Mouse (Mus musculus) intestine, embryonic 14.5 days (tissue): ENCODE results near the gene Usp24. TPM values are rescaled to one million over a fixed set of nuclear protein-coding genes. Genes with fewer than 3 reads are reported as not detected.

Source experiments
- ATAC-seq: fragments of 200-750 bp; cut with Nextera tagmentation; replicated peaks from 2 replicates; pipeline ENCODE4 v1.8.0; 2017; ENCODE audit warnings: low read depth, moderate number of reproducible peaks, moderate TSS enrichment, moderate library complexity; ENCODE audit not compliant: low FRiP score, low TSS enrichment
- DNase-seq: peaks from one replicate; pipeline ENCODE4 v3.0.0-alpha.2; 2018; ENCODE audit warnings: low spot score
- H3K27ac ChIP-seq: fragments of 300-500 bp; sonication (generic); 2 replicates; pipeline ENCODE4 v1.5.1; 2014; ENCODE audit warnings: low read depth, mild to moderate bottlenecking, control low read depth
- H3K27me3 ChIP-seq: fragments of 300-500 bp; sonication (generic); replicated peaks from 2 replicates; pipeline ENCODE4 v1.6.1; 2014; ENCODE audit warnings: low read length, control low read depth; ENCODE audit not compliant: control insufficient read depth, insufficient read depth
- H3K36me3 ChIP-seq: fragments of 300-500 bp; sonication (generic); 2 replicates; pipeline ENCODE4 v1.6.1; 2014; ENCODE audit warnings: low read length, control low read depth; ENCODE audit not compliant: control insufficient read depth, insufficient read depth
- H3K4me1 ChIP-seq: fragments of 300-500 bp; sonication (generic); replicated peaks from 2 replicates; pipeline ENCODE4 v1.6.1; 2014; ENCODE audit warnings: low read length, control low read depth, mixed read lengths; ENCODE audit not compliant: control insufficient read depth, insufficient read depth
- H3K4me2 ChIP-seq: fragments of 300-500 bp; sonication (generic); 2 replicates; pipeline ENCODE4 v1.6.1; 2014; ENCODE audit warnings: low read length
- H3K4me3 ChIP-seq: fragments of 300-500 bp; sonication (generic); 2 replicates; pipeline ENCODE4 v1.5.1; 2014; ENCODE audit warnings: low read depth, low read length, control low read depth, mixed read lengths
- H3K9ac ChIP-seq: fragments of 300-500 bp; sonication (generic); 2 replicates; pipeline ENCODE4 v1.6.1; 2014; ENCODE audit warnings: mild to moderate bottlenecking, low read length
- H3K9me3 ChIP-seq: fragments of 300-500 bp; sonication (generic); 2 replicates; pipeline ENCODE4 v1.6.1; 2016; ENCODE audit warnings: low read length, control low read depth; ENCODE audit not compliant: control insufficient read depth
- WGBS: fragments of 180-500 bp; shearing (Covaris S2); extraction: QIAGEN DNeasy Blood & Tissue Kit; methylation state at CpG from one replicate; pipeline ENCODE4 v1.1.7; 2014; 5-methylcytosine and 5-hydroxymethylcytosine counted together
- polyA plus RNA-seq: library from polyadenylated mRNA; unstranded; fragments of >200 nt; fragmentation: Nextera tagmentation; extraction: Ambion mirVana; gene quantifications from 2 replicates; pipeline ENCODE4 v1.2.1, GENCODE M21; 2014

Gene Usp24
- polyA plus RNA-seq, 1 experiment from 2014 or later: 14.0 TPM

GRCm38 (mm10) chr4:106378839-106379572 is 63.0 kb downstream of the Usp24 start:
- ATAC-seq (no peak), DNase-seq (no peak)
- Histone ChIP-seq H3K27ac (no peak overlapping the region), H3K9me3 (no peaks in the 10 kb centered on the region), H3K4me1 (no peaks in the 10 kb centered on the region), H3K27me3 (no peaks in the 10 kb centered on the region), H3K36me3 (peaks cover 83% of the 10 kb centered on the region), H3K4me3 (no peak overlapping the region), H3K4me2 (no peak overlapping the region), H3K9ac (no peak overlapping the region)
- 57% methylated on average over 14 of the region's 14 CpGs for WGBS

- Histone ChIP-seq H3K9ac (no peak overlapping the region), H3K4me2 (no peak overlapping the region), H3K4me3 (no peak overlapping the region), H3K27ac (no peak overlapping the region), H3K36me3 (peaks cover 86% of the 10 kb centered on the region), H3K9me3 (no peaks in the 10 kb centered on the region), H3K4me1 (no peaks in the 10 kb centered on the region), H3K27me3 (no peaks in the 10 kb centered on the region)
- DNase-seq (no peak), ATAC-seq (no peak)
- WGBS: 65% methylated on average over 5 of the region's 5 CpGs
Measured at GRCm38 (mm10) chr4:106381131-106381530, 65.1 kb downstream of the Usp24 start.

GRCm38 (mm10) chr4:106389908-106390307 is 73.9 kb downstream of the Usp24 start:
- no peak for ATAC-seq
- no peaks in the 10 kb centered on the region; the same call in 1 of the 2 replicates for H3K9me3 ChIP-seq
- no peak for DNase-seq
- WGBS: 63% methylated on average over 3 of the region's 3 CpGs
- H3K4me1 ChIP-seq: no peaks in the 10 kb centered on the region
- H3K9ac ChIP-seq: no peak overlapping the region
- H3K27ac ChIP-seq: no peak overlapping the region
- H3K36me3 ChIP-seq: peaks cover 72% of the 10 kb centered on the region
- H3K4me3 ChIP-seq: no peak overlapping the region
- H3K4me2 ChIP-seq: no peak overlapping the region
- H3K27me3 ChIP-seq: no peaks in the 10 kb centered on the region

DNA sequence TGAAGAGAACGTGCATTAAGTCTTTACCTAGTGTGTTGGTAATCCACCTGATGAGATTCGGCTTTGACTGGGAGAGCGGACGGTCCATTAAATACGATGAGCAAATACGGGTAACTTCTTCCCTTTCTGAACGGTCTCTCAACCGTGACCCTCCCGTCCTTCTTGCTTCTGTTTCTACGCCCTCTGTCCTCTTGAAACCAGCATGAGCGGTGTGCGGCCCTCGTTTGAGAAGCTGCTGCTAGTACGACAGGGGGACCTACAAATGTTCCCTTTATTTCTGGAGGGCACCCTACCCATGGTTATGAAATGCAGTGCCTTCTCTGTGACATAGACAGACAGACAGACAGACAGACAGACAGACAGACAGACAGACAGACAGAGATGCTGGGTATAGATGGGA is 93.6 kb downstream of the Usp24 start:
- ATAC-seq: no peak
- Histone ChIP-seq H3K27me3 (no peaks in the 10 kb centered on the region), H3K36me3 (peaks cover 95% of the 10 kb centered on the region), H3K4me1 (no peaks in the 10 kb centered on the region), H3K9me3 (no peaks in the 10 kb centered on the region), H3K9ac (no peak overlapping the region), H3K4me2 (no peak overlapping the region), H3K27ac (no peak overlapping the region), H3K4me3 (no peak overlapping the region)
- no peak for DNase-seq
- 96% methylated on average over 14 of the region's 14 CpGs for WGBS

DNA sequence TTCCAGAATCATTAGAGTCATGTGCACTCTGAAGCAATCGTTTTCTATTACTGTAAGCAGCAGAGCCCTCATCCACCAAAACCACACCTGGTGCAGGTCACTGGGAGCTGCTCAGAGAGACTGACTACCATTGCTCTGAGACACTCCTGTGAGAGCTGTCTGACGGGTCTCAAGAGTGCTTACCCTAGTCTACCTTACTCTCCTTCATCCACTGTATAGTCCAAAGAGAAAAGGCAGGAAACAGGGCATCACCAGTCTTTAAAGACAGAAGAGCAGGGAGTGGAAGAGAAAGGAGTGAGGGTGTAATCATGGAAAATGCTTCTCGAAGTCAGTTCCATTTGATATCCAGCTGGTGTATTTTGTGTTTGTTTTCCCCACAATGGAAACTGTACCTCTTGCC is 103.2 kb downstream of the Usp24 start:
- Histone ChIP-seq H3K4me2 (no peak overlapping the region), H3K9me3 (no peaks in the 10 kb centered on the region), H3K9ac (no peak overlapping the region), H3K27ac (no peak overlapping the region), H3K27me3 (no peaks in the 10 kb centered on the region), H3K36me3 (peaks cover 82% of the 10 kb centered on the region), H3K4me3 (no peak overlapping the region), H3K4me1 (no peaks in the 10 kb centered on the region)
- 88% methylated on average over 3 of the region's 3 CpGs for WGBS
- DNase-seq (no peak), ATAC-seq (no peak)

- Histone ChIP-seq H3K4me2 (no peak overlapping the region), H3K36me3 (peaks cover 82% of the 10 kb centered on the region), H3K4me3 (no peak overlapping the region), H3K27ac (no peak overlapping the region), H3K27me3 (no peaks in the 10 kb centered on the region), H3K4me1 (no peaks in the 10 kb centered on the region), H3K9me3 (no peaks in the 10 kb centered on the region), H3K9ac (no peak overlapping the region)
- WGBS: 88% methylated on average over 6 of the region's 6 CpGs
- DNase-seq (no peak), ATAC-seq (no peak)
Measured at GRCm38 (mm10) chr4:106419791-106420190, 103.8 kb downstream of the Usp24 start.

DNA sequence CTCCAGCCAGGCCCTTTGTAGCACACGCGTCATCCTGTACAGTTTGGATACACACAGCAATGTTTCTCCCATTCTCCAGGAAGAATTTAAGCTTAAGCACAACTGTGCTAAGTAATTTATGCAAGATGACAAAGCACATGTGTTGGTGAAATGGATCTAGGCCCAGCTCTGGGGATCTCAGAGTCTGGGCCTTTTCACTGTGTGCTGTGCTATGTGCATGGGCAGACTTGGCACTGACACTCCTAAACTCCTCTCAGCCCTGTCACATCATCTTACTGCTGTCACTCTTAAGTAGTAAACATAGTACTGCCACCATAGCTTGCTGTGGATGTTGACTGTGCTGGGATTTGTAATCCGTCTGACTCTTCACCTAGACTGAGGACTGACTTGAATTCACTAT is 106.6 kb downstream of the Usp24 start:
- Histone ChIP-seq H3K27ac (no peak overlapping the region), H3K9me3 (no peaks in the 10 kb centered on the region), H3K9ac (no peak overlapping the region), H3K36me3 (peaks cover 82% of the 10 kb centered on the region), H3K4me3 (no peak overlapping the region), H3K4me1 (no peaks in the 10 kb centered on the region), H3K27me3 (no peaks in the 10 kb centered on the region), H3K4me2 (no peak overlapping the region)
- no peak for ATAC-seq
- WGBS: 94% methylated on average over 3 of the region's 3 CpGs
- DNase-seq: no peak

DNA sequence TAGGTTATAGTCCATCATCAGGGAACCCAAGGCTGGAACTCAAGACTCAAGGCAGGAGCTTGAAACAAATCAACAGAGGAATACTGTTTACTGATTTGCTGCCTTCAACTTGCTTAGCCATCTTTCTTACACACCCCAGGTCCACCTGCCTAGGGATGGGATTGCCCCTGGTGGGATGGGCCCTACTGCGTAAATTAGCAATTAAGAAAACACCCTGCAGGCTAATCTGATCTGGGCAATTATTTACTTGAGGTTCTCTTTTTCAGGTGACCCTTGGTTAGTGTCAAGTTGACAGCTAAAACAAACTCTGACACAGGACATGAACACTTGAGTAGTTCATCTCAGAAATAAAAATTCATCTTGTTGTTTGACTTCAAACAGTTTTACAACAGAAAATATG is 108.5 kb downstream of the Usp24 start:
- ATAC-seq (no peak), DNase-seq (no peak)
- Histone ChIP-seq H3K9me3 (no peaks in the 10 kb centered on the region), H3K4me1 (no peaks in the 10 kb centered on the region), H3K4me2 (no peak overlapping the region), H3K4me3 (no peak overlapping the region), H3K9ac (no peak overlapping the region), H3K36me3 (peaks cover 76% of the 10 kb centered on the region), H3K27ac (no peak overlapping the region), H3K27me3 (no peaks in the 10 kb centered on the region)
- 68% methylated on average over 1 of the region's 1 CpGs for WGBS

- no peaks in the 10 kb centered on the region for H3K27me3 ChIP-seq
- H3K4me2 ChIP-seq: no peak overlapping the region
- DNase-seq (no peak), ATAC-seq (no peak)
- H3K9me3 ChIP-seq: no peaks in the 10 kb centered on the region
- H3K27ac ChIP-seq: no peak overlapping the region
- H3K9ac ChIP-seq: no peak overlapping the region
- H3K36me3 ChIP-seq: peaks cover 78% of the 10 kb centered on the region
- no peak overlapping the region for H3K4me3 ChIP-seq
- 63% methylated on average over 5 of the region's 5 CpGs for WGBS
- H3K4me1 ChIP-seq: no peaks in the 10 kb centered on the region
Measured at GRCm38 (mm10) chr4:106426286-106426685, 110.3 kb downstream of the Usp24 start.
